Mouse (Mus musculus): ENCODE results near the gene Sppl3.

DNA sequence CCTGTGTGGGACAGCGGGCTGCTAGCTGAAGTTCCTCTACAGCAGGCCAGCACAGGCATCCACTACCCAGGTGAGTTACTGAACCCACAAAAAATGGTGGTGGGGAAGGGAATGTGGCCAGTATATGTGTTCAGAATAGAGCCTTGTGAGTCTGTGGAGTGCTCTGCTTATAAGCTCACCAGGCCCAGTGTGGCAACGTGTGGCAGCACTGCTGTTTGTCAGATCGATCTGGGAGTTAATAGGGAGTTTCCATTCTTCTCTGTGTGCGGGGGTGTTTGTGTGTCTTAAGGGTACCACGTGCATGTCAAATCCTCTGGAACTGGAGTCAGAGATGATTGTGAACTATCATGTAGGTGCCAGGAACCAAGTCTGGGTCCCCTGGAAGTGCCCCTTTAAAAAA, 88.6 kb downstream of the Sppl3 start:
- TF ChIP-seq CTCF (IDR thresholded peaks at IDR 0.05; ENCODE audit: extremely low read depth, insufficient read depth, low read length): no peak
- TF ChIP-seq POLR2A (IDR thresholded peaks at IDR 0.05; ENCODE audit: extremely low read depth, insufficient read depth, low read length): no peak
